Mouse (Mus musculus) hindbrain, embryonic 14.5 days (tissue): Measurements from ENCODE around the gene Fdps. TPM values are rescaled to one million over a fixed set of nuclear protein-coding genes. Genes with fewer than 3 reads are reported as not detected.
"Not testable (repeated sequence)": the region's sequence is repeated elsewhere in the genome, so short reads cannot be mapped to it uniquely, and the experiment has no call there.

Source experiments
- ATAC-seq: fragments of 200-750 bp; cut with Nextera tagmentation; 2 replicates; pipeline ENCODE4 v1.8.0; 2017; ENCODE audit warnings: moderate number of reproducible peaks, mild to moderate bottlenecking, moderate TSS enrichment, moderate library complexity; ENCODE audit not compliant: low FRiP score
- DNase-seq: peaks from one replicate; pipeline ENCODE4 v3.0.0-alpha.2; 2015; ENCODE audit warnings: low spot score
- H3K27ac ChIP-seq: fragments of 300-500 bp; sonication (generic); 2 replicates; pipeline ENCODE4 v1.5.1; 2014; ENCODE audit warnings: mild to moderate bottlenecking, moderate library complexity
- H3K27me3 ChIP-seq: fragments of 300-500 bp; sonication (generic); 2 replicates; pipeline ENCODE4 v1.6.1; 2014; ENCODE audit warnings: mild to moderate bottlenecking, low read length, mixed read lengths; ENCODE audit not compliant: control insufficient read depth, insufficient read depth
- H3K36me3 ChIP-seq: fragments of 300-500 bp; sonication (generic); replicated peaks from 2 replicates; pipeline ENCODE4 v1.6.1; 2014; ENCODE audit not compliant: control insufficient read depth, insufficient read depth
- H3K4me1 ChIP-seq: fragments of 300-500 bp; sonication (generic); replicated peaks from 2 replicates; pipeline ENCODE4 v1.6.1; 2014; ENCODE audit warnings: antibody characterized with exemption, low read length, mixed read lengths; ENCODE audit not compliant: control insufficient read depth, insufficient read depth
- H3K4me2 ChIP-seq: fragments of 300-500 bp; sonication (generic); replicated peaks from 2 replicates; pipeline ENCODE4 v1.6.1; 2014; ENCODE audit warnings: mild to moderate bottlenecking, moderate library complexity
- H3K4me3 ChIP-seq: fragments of 300-500 bp; sonication (generic); replicated peaks from 2 replicates; pipeline ENCODE4 v1.5.1; 2014; ENCODE audit warnings: mild to moderate bottlenecking, low read length
- H3K9ac ChIP-seq: fragments of 300-500 bp; sonication (generic); 2 replicates; pipeline ENCODE4 v1.6.1; 2014
- H3K9me3 ChIP-seq: fragments of 300-500 bp; sonication (generic); 2 replicates; pipeline ENCODE4 v1.6.1; 2016; ENCODE audit warnings: low read length; ENCODE audit not compliant: control insufficient read depth
- WGBS: fragments of 180-500 bp; shearing (Covaris S2); extraction: QIAGEN DNeasy Blood & Tissue Kit; methylation state at CpG from one replicate; pipeline ENCODE4 v1.1.7; 2014; 5-methylcytosine and 5-hydroxymethylcytosine counted together
- polyA plus RNA-seq: library from polyadenylated mRNA; unstranded; fragments of >200 nt; fragmentation: Nextera tagmentation; extraction: Ambion mirVana; gene quantifications from 2 replicates; pipeline ENCODE4 v1.2.1, GENCODE M21; 2014

The Fdps gene
- polyA plus RNA-seq, 1 experiment from 2014 or later = 416 TPM

DNA sequence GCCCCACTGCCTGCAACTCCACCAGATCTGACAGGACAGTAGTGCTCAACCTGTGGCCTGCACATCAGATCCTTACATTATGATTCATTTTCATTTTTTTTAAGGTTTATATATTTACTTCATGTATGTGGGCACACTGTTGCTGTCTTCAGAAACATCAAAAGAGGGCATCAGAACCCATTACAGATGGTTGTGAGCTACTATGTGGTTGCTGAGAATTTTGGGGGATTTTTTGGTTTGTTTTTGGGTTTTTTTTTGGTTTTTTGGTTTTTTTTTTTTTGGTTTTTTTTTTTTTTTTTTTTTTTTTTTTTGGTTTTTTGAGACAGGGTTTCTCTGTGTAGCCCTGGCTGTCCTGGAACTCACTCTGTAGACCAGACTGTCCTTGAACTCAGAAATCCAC is 19.5 kb downstream of the Fdps start:
- not testable (repeated sequence) for H3K4me2 ChIP-seq, DNase-seq, H3K27me3 ChIP-seq, H3K9ac ChIP-seq, H3K4me1 ChIP-seq, ATAC-seq, H3K4me3 ChIP-seq, H3K27ac ChIP-seq, H3K9me3 ChIP-seq
- peaks cover 71% of the 10 kb centered on the region for H3K36me3 ChIP-seq

DNA sequence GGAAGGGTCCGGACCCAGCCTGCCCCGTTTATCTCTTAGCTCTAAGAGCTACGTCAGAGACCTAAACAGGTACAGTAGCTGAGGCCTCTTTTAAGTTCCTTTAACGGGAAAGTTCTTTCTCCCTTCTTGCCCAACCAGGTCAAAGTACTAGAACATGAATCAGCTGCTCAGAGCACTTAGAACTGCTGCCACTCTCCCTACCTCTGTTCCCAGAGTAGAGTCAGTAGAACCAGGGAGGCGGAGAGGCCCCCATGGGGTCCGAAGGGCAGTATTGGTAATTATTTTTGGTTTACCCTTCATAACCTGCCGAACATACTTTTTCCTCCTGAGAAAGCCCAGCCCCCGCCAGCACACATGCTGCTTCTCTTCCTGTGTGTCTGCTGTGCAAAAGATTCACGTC is 24.4 kb downstream of the Fdps start:
- no peak overlapping the region for H3K9ac ChIP-seq
- no peak overlapping the region for H3K4me2 ChIP-seq
- no peaks in the 10 kb centered on the region for H3K9me3 ChIP-seq
- DNase-seq = no peak
- no peaks in the 10 kb centered on the region for H3K27me3 ChIP-seq
- 96% methylated on average over 9 of the region's 9 CpGs for WGBS
- H3K36me3 ChIP-seq = peaks cover 80% of the 10 kb centered on the region
- no peak for ATAC-seq
- H3K4me3 ChIP-seq = no peak overlapping the region
- H3K4me1 ChIP-seq = no peaks in the 10 kb centered on the region
- H3K27ac ChIP-seq = no peak overlapping the region

DNA sequence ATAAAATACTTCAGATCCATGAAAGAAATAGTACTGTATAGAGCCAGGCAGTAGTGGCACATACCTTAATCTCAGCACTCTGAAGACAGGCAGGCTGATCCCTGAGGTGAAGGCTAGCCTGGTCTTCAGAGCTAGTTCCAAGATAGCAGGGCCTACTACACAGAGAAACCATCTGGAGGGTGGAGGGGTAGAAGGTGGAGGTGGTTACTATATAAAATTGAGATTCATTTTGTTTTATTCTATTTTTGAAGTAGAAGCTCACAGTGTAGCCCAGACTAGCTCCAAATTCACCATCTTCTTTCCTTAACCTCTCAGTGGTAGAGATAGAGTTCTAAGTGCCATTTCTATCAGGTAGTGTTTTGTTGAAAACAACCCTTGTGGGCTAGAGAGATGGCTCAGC is 34.5 kb downstream of the Fdps start:
- Histone ChIP-seq H3K36me3 (peaks cover 97% of the 10 kb centered on the region), H3K27me3 (no peaks in the 10 kb centered on the region), H3K4me2 (no peak overlapping the region), H3K4me1 (no peaks in the 10 kb centered on the region), H3K4me3 (no peak overlapping the region), H3K9me3 (no peaks in the 10 kb centered on the region), H3K27ac (no peak overlapping the region), H3K9ac (no peak overlapping the region)
- no peak for ATAC-seq
- DNase-seq = no peak

DNA sequence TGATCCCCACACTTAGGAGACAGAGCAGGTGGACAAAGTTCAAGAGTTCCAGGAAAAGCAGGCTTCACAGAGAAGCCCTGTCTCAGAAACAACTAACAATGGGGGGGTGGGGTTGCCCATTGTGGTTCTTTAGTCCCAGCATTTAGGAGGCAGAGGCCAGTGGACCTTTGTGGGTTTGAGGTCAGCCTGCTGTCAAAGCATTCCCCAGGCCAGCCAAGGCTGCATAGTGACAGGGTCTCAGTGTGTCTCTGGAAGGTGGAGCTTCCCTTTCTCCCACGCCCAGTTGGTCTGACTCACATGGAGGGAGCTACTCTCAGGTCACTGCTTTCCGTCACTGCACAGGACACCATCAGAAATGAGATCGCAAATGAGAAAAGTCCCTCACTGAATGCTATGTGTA is 40.1 kb downstream of the Fdps start:
- 34% methylated on average over 3 of the region's 3 CpGs for WGBS
- no peak overlapping the region for H3K9ac ChIP-seq
- H3K4me2 ChIP-seq = no peak overlapping the region
- no peak overlapping the region for H3K4me3 ChIP-seq
- H3K27ac ChIP-seq = no peak overlapping the region
- ATAC-seq = no peak
- no peaks in the 10 kb centered on the region for H3K4me1 ChIP-seq
- no peaks in the 10 kb centered on the region for H3K27me3 ChIP-seq
- no peak for DNase-seq
- H3K36me3 ChIP-seq = peaks cover 96% of the 10 kb centered on the region
- H3K9me3 ChIP-seq = no peaks in the 10 kb centered on the region

DNA sequence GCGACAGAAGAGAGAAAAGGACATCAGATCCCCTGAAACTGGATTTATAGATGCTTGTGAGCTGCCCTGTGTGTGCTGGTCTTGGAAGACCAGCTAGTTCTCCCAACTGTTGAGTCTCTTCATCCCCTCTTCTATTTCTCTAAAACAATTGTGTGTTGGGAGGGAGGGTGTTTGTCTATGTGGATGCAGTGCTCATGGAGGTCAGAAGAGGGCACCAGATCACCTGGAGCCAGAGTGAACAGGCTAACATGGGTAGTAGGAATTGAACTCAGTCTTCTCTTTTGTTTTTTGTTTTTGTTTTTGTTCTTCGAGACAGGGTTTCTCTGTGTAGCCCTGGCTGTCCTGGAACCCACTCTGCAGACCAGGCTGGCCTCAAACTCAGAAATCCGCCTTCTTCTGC is 43.0 kb downstream of the Fdps start:
- Histone ChIP-seq H3K4me2 (no peak overlapping the region), H3K4me1 (no peaks in the 10 kb centered on the region), H3K36me3 (peaks cover 97% of the 10 kb centered on the region), H3K9ac (no peak overlapping the region), H3K27me3 (no peaks in the 10 kb centered on the region), H3K9me3 (no peaks in the 10 kb centered on the region), H3K4me3 (no peak overlapping the region), H3K27ac (no peak overlapping the region)
- DNase-seq (no peak), ATAC-seq (no peak)
- 82% methylated on average over 3 of the region's 3 CpGs for WGBS

DNA sequence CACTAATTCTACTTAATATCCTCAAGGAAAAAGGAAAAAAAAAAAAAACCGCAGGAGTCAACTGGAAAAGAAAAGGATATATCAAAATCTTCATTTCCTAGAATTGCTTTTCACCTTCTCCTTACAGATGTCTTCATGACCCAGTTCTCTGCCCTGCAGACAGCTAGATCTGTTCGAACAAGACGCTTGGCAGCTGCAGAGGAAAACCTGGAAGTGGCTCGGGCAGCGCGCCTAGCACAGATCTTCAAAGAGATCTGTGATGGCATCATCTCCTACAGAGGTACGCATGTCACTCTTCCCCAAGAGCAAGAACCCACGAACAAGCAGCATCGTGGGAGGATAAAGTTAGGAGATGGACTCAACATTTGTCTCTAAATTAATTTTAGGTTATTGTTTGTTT is 43.4 kb downstream of the Fdps start:
- 98% methylated on average over 9 of the region's 9 CpGs for WGBS
- Histone ChIP-seq H3K4me2 (no peak overlapping the region), H3K4me1 (no peaks in the 10 kb centered on the region), H3K9me3 (no peaks in the 10 kb centered on the region), H3K27ac (no peak overlapping the region), H3K4me3 (no peak overlapping the region), H3K36me3 (peaks cover 97% of the 10 kb centered on the region), H3K9ac (no peak overlapping the region), H3K27me3 (no peaks in the 10 kb centered on the region)
- DNase-seq (no peak), ATAC-seq (no peak)

Other genes with a start within 250 kb of the Fdps start
- 49.4 and 50.1 TPM in 2 replicates for gene Msto1, start 188.0 kb downstream of the Fdps start, polyA plus RNA-seq
- gene Ash1l, start 151.3 kb downstream of the Fdps start, polyA plus RNA-seq = 20.0 and 21.4 TPM in 2 replicates
- 120 and 125 TPM in 2 replicates for gene Dap3, start 150.8 kb downstream of the Fdps start, polyA plus RNA-seq
- 95.7 and 117 TPM in 2 replicates for gene Rusc1, start 8.6 kb downstream of the Fdps start, polyA plus RNA-seq
- not detected in 2 replicates for gene Gm43738, start 860 bp downstream of the Fdps start, polyA plus RNA-seq
- 0.11 TPM in 1 of 2 replicates, not detected in the other for gene Pklr, start 34.2 kb upstream of the Fdps start, polyA plus RNA-seq
- gene Hcn3, start 58.2 kb upstream of the Fdps start, polyA plus RNA-seq = 29.9 and 36.8 TPM in 2 replicates
- gene Clk2, start 62.8 kb upstream of the Fdps start, polyA plus RNA-seq = 19.0 and 19.2 TPM in 2 replicates
- gene Scamp3, start 75.5 kb upstream of the Fdps start, polyA plus RNA-seq = 128 and 134 TPM in 2 replicates
- 32.9 and 33.3 TPM in 2 replicates for gene Fam189b, start 81.2 kb upstream of the Fdps start, polyA plus RNA-seq
- 45.7 and 48.8 TPM in 2 replicates for gene Gba, start 101.0 kb upstream of the Fdps start, polyA plus RNA-seq
- gene Thbs3, start 113.2 kb upstream of the Fdps start, polyA plus RNA-seq = 29.0 and 31.0 TPM in 2 replicates
- gene Mtx1, start 125.1 kb upstream of the Fdps start, polyA plus RNA-seq = 144 and 148 TPM in 2 replicates
- gene Muc1, start 127.1 kb upstream of the Fdps start, polyA plus RNA-seq = 0.47 and 0.52 TPM in 2 replicates
- gene Krtcap2, start 144.0 kb upstream of the Fdps start, polyA plus RNA-seq = 209 and 224 TPM in 2 replicates
- gene Trim46, start 144.3 kb upstream of the Fdps start, polyA plus RNA-seq = 65.8 and 66.5 TPM in 2 replicates
- 80.7 and 94.4 TPM in 2 replicates for gene Dpm3, start 157.4 kb upstream of the Fdps start, polyA plus RNA-seq
- gene Slc50a1, start 168.6 kb upstream of the Fdps start, polyA plus RNA-seq = 36.0 and 38.8 TPM in 2 replicates
- 9.4 and 10.8 TPM in 2 replicates for gene Efna1, start 179.2 kb upstream of the Fdps start, polyA plus RNA-seq
- 62.5 and 70.3 TPM in 2 replicates for gene Efna3, start 221.0 kb upstream of the Fdps start, polyA plus RNA-seq
- gene Efna4, start 236.1 kb upstream of the Fdps start, polyA plus RNA-seq = 4.4 and 4.9 TPM in 2 replicates
- 40.8 and 44.0 TPM in 2 replicates for gene Adam15, start 248.0 kb upstream of the Fdps start, polyA plus RNA-seq